Mouse (Mus musculus): ENCODE results near the gene Sla2.

Gene Sla2

GRCm38 (mm10) chr2:156877726-156878125 lies 9.3 kb downstream of the Sla2 start:
- no peak for TF ChIP-seq GATA4 (IDR thresholded peaks at IDR 0.05; ENCODE audit: insufficient replicate concordance, low read length)

DNA sequence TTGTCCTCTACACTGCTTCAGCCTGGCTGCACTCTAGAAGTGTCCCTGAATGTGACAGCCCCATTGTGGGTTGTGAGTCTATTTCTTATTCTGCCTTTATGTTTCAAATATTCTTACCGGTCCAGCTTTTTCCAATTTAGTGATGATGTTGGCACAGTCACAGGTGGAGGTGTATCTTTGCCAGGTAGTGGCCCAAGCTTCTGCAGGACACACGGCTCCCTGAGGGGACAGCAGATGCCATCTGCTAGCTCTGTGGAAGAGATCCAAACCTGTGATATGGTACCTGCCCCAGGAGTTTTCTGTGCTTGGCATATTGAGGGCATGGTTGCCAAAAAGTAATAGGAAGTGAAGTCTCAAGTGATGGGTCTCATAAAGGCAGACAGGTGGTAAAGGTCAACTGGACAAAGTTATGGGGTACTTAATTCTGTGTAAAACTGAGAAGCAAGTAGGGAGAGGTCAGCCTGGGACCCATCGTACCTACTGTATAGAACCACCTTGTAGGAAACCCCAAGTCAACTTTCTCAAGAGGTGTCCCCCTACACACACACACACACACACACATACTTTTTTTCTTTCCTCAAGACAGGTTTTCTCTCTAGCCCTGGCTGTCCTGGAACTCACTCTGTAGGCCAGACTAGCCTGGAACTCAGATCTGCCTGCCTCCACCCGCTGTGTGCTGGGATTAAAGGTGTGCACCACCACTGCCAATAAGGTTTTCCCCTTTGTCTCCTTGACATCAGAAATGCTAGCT lies 12.1 kb downstream of the Sla2 start:
- no peak for TF ChIP-seq GATA4 (IDR thresholded peaks at IDR 0.05; ENCODE audit: insufficient replicate concordance, low read length)

GRCm38 (mm10) chr2:156874047-156874759 lies 12.8 kb downstream of the Sla2 start:
- TF ChIP-seq GATA4 (IDR thresholded peaks at IDR 0.05; ENCODE audit: insufficient replicate concordance, low read length): no peak

GRCm38 (mm10) chr2:156873629-156874028 lies 13.4 kb downstream of the Sla2 start:
- TF ChIP-seq GATA4 (IDR thresholded peaks at IDR 0.05; ENCODE audit: insufficient replicate concordance, low read length): no peak

- TF ChIP-seq GATA4 (IDR thresholded peaks at IDR 0.05; ENCODE audit: insufficient replicate concordance, low read length): no peak
Measured at GRCm38 (mm10) chr2:156870519-156870918, 16.5 kb downstream of the Sla2 start.

- no peak for TF ChIP-seq GATA4 (IDR thresholded peaks at IDR 0.05; ENCODE audit: insufficient replicate concordance, low read length)
Measured at GRCm38 (mm10) chr2:156869554-156869953, 17.4 kb downstream of the Sla2 start.

DNA sequence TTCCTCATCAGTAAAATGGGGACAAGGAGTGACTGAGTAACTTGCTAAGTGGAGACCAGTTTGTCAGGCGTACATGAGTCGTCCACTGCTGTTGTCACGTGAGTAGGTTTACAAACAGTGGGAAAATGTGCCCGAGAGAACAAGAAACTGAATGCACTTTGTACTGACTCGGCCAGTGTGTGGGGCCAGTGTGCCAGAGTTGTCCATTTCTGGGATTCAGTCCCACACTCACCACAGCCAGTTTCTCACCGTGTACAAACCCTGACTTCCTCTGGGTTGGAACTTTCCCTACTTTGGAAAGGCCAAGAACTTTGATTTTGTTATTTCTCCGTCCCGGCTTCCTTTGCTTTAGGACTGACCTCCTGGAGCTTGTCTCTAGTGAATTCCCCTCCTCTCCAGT lies 18.0 kb downstream of the Sla2 start:
- TF ChIP-seq GATA4 (IDR thresholded peaks at IDR 0.05; ENCODE audit: insufficient replicate concordance, low read length): no peak; the same call in 1 of the 2 replicates

- no peak for TF ChIP-seq GATA4 (IDR thresholded peaks at IDR 0.05; ENCODE audit: insufficient replicate concordance, low read length)
Measured at GRCm38 (mm10) chr2:156864481-156864880, 22.5 kb downstream of the Sla2 start.

GRCm38 (mm10) chr2:156863487-156864160 lies 23.4 kb downstream of the Sla2 start:
- TF ChIP-seq GATA4 (IDR thresholded peaks at IDR 0.05; ENCODE audit: insufficient replicate concordance, low read length): peak; percentile 70; the same call in 1 of the 2 replicates

GRCm38 (mm10) chr2:156862772-156863486 lies 24.1 kb downstream of the Sla2 start, which contains the start of gene Rab5if:
TSS of gene Rab5if (plus strand) at chr2:156863128.
- peak; percentile 48; the same call in 1 of the 2 replicates for TF ChIP-seq GATA4 (IDR thresholded peaks at IDR 0.05; ENCODE audit: insufficient replicate concordance, low read length)

DNA sequence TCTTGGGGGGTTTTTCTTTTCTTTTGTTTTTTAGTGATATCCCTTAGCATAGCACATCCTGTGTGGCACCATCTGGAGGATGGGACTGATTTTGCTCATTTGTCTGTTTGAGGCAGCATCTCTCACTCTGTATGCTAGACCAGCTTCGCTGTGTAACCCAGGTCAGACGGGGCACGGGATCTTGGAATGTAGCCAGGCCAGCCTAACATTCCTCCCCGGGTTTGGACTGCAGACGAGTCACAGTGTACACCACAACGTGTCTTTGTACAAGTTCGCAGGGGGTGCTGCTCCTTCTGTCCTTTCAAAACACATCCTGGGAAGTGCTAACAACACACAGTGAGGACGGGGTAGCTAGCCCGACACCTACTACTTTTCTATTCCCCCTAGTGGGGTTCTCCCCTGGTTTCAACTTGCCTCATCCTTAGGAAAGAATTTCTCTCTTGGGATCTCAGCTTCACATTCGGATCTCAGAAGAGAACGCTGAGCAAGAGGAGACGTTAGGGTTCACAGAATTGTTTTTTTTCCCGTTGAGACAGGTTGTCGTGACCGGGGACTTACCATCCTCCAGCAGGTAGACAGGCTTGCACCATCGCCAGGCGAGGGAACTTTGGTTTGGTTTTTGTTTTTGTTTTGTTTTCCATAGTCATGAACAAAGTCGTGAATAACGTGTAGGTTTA lies 24.8 kb downstream of the Sla2 start:
- no peak for TF ChIP-seq GATA4 (IDR thresholded peaks at IDR 0.05; ENCODE audit: insufficient replicate concordance, low read length)

- TF ChIP-seq GATA4 (IDR thresholded peaks at IDR 0.05; ENCODE audit: insufficient replicate concordance, low read length): no peak
Measured at GRCm38 (mm10) chr2:156858671-156859070, 28.3 kb downstream of the Sla2 start.

DNA sequence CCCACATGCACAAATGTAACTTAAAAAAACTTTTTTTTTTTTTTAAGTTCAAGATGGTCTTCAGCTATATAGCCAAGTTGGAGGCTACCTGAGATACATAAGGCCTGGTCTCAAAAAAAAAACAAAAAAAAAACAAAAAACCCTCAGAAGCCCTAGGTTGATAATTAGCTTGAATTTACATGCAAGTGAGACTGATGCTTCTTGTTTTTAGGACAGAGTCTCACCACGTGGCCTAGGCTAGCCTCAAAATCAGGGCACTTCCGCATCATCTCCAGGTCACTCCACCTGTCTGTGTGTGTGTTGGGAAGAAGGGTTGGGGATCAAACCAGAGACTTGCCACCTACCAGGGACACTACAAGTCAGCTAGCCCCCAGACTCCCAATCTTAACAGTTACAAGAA lies 29.2 kb downstream of the Sla2 start, which contains the start of gene 4930518I15Rik:
4930518I15Rik (minus strand) TSS at position 112 of the 400 bp plus-strand sequence.
- no peak for TF ChIP-seq GATA4 (IDR thresholded peaks at IDR 0.05; ENCODE audit: insufficient replicate concordance, low read length)

DNA sequence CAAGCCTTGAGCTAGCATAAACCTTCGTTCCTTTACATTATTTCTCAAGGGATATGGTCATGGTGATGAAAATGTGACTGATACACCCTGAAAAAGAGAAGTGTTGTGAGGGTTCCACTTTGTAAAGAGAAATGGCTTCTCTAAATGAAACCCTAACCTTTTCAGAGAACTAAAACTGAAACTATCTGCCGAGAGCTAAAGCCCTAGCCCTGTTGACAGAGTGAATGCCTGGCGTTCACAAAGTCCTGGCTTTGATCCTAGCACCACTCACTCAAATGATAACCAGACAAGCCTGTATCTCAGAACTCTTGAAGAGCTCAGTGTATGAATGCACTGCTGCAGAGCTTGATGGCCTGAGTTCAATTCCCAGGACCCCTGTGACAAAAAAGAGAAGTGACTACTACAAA lies 29.6 kb downstream of the Sla2 start:
- no peak for TF ChIP-seq GATA4 (IDR thresholded peaks at IDR 0.05; ENCODE audit: insufficient replicate concordance, low read length)

All from liver, adult (tissue).